Mouse (Mus musculus) brain, embryonic 14.5 days (tissue): ENCODE results near the gene Acsl4. TPM values are rescaled to one million over a fixed set of nuclear protein-coding genes. Genes with fewer than 3 reads are reported as not detected.

ENCODE experiments used
- DNase-seq: peaks from one replicate; pipeline ENCODE4 v3.0.0-alpha.2; 2011; ENCODE audit warnings: low read depth
- CTCF ChIP-seq: fragments of 200-500 bp; IDR thresholded peaks from 2 replicates; pipeline ENCODE4 v1.5.1; 2012; ENCODE audit warnings: inconsistent platforms, mild to moderate bottlenecking, moderate library complexity, borderline replicate concordance; ENCODE audit not compliant: insufficient read depth, insufficient read length; ENCODE audit errors: extremely low read depth
- POLR2A ChIP-seq: fragments of 200-500 bp; IDR thresholded peaks from 2 replicates; pipeline ENCODE4 v1.6.1; 2012; ENCODE audit warnings: mild to moderate bottlenecking, inconsistent platforms, borderline replicate concordance; ENCODE audit not compliant: poor library complexity, insufficient read depth, insufficient read length, severe bottlenecking; ENCODE audit errors: extremely low read depth
- polyA plus RNA-seq: library from polyadenylated mRNA; depleted of rRNA; stranded (reverse); fragments of >200 nt; gene quantifications from 2 replicates; pipeline ENCODE4 v1.2.3, GENCODE M21; 2012; rRNA removed

The Acsl4 gene
- 6.0 and 9.5 TPM in 2 replicates for polyA plus RNA-seq

DNA sequence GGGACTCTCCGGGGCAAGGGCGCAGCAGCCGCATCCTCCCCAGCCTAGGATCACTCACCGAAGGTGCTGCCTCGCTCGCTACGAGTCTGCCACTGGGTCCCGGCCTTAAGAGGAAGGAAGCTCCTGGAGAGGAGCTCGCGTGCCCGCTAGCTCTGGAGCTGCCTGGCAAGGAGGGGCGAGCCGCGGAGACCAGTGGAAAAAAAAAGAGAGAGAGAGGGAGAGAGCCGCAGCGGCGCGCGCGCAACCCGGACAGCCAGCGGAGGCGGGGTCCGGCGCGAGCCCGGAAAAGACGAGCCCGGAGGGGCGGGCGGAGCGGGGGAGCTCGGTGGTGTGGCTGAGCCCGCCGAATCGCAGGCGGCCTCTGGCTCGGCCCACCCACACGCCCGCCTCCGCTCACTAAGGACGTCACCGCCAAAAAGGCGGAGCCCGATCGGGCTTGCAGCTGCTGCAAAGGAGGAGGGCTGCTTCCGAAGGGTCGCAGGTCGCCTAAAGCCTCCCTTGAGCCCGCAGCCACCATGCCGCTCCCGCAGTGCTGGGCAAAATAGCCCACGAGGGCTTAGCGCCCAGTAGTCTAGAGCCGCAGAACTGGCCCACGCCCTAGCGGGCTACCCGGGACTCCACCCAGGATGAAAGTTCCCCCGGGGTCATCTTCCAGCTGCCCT, at the start of gene Acsl4:
Gene Acsl4 (minus strand): TSS at position 289 of the 662 bp plus-strand sequence.
- TF ChIP-seq CTCF: no peak
- TF ChIP-seq POLR2A: peak; percentile 51; the same call in 1 of the 2 replicates
- peak; percentile 96 for DNase-seq

DNA sequence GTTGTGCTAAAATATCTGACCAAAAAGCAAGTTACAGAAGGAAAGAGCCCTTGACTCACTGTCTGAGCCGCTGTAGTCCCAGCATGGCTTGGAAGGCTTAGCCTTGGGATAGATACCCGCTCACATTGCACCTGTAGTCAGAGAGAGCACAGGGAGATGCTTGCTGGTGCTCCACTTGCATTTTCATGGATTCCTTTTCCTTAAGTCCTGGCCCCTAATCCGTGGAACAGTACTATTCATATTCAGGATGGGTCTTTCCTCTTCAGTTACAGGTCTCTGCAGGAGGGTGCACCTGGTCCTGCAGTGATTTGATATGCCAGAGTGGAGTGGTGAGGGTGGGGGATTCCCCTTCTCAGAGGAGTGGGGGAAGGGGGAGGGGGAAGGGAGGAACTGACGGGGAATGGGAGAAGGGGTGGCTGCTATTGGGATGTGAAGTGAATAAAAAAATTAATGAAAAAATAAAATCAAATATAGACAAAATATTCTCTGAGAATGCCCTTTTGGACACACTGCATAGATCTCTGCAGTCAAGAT, 47.7 kb upstream of the Acsl4 start:
- TF ChIP-seq CTCF (no peak), POLR2A (no peak)
- DNase-seq: no peak

DNA sequence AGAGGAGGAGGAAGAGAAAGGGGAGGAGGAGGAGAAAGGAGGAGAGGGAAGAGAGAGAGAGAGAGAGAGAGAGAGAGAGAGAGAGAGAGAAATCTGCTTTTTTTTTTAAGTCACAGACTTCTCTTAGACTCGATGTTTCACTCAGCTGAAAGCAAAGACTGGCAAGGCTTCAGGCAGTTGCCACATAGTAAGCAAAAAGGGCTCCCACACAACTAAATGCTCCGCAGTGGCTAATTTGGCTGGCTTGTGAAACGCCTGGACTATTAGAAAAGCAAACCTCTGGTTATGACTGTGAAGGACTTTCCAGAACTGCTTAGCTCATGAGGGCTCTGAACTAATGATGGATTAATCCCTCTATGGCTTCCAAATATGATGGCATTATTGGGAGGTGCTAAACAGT, 42.5 kb upstream of the Acsl4 start:
- TF ChIP-seq CTCF (no peak), POLR2A (no peak)
- no peak for DNase-seq

DNA sequence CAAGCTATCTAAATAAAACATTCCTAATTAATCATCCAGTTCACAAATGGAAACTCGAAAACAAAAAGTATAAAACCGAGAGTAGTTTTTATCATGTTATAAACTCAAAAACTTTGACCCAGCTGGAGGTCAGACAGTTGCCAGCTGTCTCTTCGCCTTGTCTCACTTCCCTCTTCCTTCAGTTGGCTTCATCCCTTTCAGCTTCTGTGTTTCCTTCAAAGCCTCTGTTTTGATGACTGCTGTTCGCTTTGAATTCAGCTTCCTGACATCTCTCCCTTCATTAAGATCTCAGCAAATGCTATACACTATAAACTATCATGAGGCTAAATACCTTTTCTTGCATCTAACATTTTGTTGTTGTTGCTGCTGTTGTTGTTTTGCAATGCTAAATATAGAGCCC, 36.8 kb upstream of the Acsl4 start:
- TF ChIP-seq POLR2A: no peak
- TF ChIP-seq CTCF: no peak
- peak; percentile 0 for DNase-seq

DNA sequence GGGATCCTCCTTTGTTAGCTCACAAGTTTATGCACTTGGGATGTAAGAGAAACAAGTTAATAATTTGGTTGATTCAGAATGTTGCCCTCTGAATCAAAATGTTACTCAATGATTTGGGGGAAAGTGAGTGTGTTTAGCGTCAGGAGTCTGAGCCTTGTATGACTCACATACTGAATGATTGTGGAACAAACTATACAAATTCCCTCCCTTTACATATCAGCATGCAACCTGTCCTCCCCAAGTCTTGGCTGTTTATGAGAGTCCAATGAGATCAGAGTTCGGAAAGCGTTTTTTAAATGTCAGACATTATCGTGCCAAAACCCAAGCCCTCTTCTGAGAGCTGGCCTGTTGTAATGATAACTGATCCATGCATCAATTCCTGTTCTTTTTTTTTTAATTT, 36.3 kb upstream of the Acsl4 start:
- no peak for DNase-seq
- TF ChIP-seq POLR2A (no peak), CTCF (no peak)

DNA sequence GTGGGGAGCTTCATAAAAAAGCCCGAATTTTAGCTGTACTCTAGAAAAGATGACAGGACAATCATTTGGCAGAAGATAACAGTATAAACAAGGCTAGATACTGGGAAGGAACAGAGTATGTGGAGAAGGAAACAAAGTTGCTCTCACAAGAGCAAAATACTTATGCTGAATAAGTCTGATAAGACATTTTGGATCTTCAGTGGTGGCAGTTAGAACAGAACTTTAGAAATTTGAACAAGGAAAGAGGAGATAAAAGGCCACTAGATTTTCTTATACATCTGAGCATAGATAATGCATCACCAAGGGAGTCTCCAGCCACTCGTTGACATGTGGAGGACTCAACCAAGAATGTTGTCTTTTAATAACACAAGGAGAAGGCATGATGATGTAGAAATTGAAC, 23.5 kb upstream of the Acsl4 start:
- TF ChIP-seq POLR2A: no peak
- no peak for TF ChIP-seq CTCF
- DNase-seq: no peak

DNA sequence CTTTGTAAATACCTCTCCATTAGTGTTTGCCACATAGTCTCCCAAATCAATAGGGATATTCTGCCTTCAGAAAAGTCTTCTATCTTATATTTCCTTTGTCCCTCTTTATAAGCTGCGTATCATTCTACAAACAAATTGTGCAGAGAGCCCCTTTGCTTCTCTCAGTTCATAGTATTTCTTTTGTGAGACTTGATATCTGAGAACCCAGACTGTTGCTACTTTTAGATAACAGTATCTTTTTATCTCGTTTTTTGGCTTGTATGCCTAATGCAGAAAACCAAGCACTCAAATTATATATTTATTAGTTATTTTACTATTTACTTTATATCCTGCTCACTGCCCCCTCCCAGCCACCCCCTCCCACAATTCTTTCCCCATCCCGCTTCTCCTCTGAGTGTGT, 19.7 kb upstream of the Acsl4 start:
- no peak for DNase-seq
- TF ChIP-seq CTCF (no peak), POLR2A (no peak)

DNA sequence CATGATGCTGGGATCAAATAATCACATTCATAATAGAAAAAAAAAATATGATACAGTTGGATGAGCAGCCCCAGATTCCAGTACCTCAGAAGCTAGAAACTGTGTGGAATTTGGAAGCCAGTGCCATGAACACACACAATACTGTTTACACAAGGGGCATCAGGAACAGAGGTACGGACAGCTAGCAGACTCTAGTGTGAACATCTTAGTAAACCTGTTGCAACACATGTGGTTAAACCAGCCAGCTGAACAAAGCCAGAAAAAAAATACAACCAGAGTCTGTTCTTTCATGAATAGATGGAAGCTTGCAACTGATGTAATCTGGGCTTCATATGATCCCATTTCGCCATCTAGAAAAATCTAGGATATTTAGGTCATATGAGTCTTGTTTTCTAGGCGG, 19.0 kb upstream of the Acsl4 start:
- no peak for DNase-seq
- TF ChIP-seq CTCF: no peak
- no peak for TF ChIP-seq POLR2A

DNA sequence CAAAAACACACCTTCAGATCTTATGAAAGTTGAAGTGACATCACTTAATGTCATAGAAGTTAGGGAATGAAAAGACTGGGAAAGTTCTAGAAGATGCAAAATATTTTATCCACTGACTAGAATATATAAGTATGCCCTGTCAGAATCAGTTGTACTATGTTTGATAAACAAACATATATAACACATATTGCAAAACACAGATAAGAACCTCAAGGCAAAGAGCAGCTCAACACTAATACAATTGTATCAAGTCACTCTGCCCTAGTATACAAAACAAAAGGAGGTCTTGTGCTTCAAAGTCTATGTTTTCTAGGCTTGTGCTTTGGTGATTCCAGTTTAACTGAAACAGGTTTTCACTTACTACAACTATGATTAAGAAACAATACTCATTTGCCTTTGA, 12.8 kb upstream of the Acsl4 start:
- TF ChIP-seq CTCF (no peak), POLR2A (no peak)
- no peak for DNase-seq

DNA sequence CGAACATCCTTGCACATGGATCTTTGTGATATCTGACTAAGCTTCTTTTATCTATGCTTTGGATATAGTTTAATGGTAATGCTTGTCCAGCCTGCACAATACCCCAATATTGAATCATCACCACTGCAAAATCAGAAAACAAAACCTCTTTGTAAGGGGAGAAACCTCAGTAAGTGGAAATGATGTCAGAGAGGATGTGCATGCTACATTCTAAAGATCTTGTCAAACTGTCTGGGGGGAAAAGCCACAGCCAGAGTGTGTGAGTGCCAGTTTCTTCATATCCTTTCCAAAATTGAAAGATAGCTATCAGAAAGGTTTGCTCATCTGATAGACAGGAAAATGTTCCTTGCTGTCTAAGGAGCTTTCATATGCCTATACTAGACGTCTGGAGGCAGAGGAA, 8.3 kb upstream of the Acsl4 start:
- DNase-seq: no peak
- TF ChIP-seq CTCF (no peak), POLR2A (no peak)

DNA sequence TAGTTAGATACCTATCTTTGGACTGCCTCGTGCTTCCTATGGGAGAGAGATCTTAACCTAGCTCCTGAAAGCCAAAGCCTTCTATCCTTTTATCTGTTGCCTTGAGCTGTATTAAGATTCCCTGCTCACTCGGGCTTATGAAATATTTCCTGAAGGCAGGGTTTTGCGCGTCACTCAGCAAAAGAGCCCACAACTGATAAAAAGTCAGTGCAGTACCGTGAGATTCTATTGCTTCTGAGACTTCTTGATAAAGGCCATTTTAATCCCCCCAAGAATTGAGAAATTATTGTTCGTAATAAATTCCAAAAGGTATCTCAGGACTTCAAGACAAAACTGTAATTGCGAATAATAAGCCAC, 552 bp upstream of the Acsl4 start:
- TF ChIP-seq CTCF (no peak), POLR2A (no peak)
- DNase-seq: no peak

DNA sequence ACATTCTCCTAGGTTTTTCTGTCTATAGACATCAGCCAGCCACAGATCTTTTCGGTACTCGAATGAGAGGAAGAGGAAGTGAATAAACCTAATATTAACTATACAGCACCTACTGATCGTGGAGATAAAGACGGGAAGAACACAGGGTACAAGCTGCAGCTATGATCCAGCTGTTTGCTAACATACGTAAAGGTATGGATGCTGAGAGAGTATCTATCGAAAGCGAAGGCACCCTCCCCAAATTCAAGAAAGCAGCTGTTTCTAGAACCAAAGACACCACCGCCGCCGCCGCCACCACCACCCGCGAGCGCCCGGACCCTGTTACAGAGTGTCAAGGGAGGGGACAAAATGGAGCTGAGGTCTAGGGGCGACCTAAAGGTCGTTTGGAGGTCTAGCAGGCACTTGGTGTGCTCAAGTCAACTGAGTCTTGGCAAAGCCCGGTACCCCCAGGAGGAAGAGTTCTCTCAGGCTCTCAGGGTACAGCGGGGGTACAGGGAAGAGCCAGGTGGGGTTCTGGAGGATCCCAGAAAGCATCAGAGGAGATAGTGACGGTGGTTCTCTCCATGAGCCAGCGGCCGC, 665 bp downstream of the Acsl4 start:
- DNase-seq: peak; percentile 35
- TF ChIP-seq POLR2A (no peak), CTCF (no peak)

DNA sequence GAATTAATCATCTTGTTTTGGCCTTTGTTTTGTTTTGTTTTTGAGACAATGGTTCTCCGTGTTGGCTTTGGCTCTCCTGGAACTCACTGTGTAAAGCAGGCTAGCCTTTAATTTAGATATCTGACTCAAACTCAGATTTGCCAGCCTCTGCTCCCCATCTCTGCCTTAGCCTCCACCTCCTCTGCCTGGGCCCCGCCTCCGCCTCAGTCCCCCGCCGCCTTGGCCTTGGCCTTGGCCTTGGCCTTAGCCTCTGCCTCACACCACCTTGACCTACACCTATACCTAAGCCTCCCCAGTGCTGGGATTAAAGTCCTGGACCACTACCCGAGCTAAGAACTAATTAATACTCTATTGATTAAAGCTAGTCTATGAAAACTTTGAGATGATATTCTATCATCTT, 2.2 kb downstream of the Acsl4 start:
- no peak for TF ChIP-seq POLR2A
- no peak for TF ChIP-seq CTCF
- DNase-seq: no peak

DNA sequence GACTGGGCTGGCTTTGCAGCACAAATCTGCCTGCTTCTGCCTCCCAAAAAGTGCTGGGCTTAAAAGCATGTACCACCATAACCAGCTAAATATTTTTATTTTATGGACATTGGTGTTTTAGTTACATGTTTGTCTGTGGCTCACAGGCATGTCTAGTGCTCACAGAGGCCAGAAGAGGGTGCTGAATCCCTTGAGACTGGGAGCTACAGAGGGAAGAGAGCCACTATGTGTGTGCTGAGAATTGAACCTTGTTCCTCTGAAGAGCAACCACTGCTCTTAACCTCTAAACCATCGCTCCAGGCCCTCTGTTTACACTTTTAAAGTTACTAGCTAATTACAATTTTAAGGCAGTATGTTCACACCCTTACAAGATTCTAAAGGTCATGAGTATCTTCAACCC, 2.7 kb downstream of the Acsl4 start:
- no peak for TF ChIP-seq CTCF
- no peak for TF ChIP-seq POLR2A

More for the DNA sequence above, 2.7 kb downstream of the Acsl4 start:
- DNase-seq: peak; percentile 2
